Mouse (Mus musculus) hindbrain, embryonic 14.5 days (tissue): ENCODE measurements at regions not wholly inside any gene's neighbourhood (a gene's known extent, or its start where the extent isn't known, plus 50 kb on each side); places are given as distances from the start of the nearest gene placed in this dataset.

ENCODE experiments used
- ATAC-seq: fragments of 200-750 bp; cut with Nextera tagmentation; 2 replicates; pipeline ENCODE4 v1.8.0; 2017; ENCODE audit warnings: moderate number of reproducible peaks, mild to moderate bottlenecking, moderate TSS enrichment, moderate library complexity; ENCODE audit not compliant: low FRiP score
- DNase-seq: peaks from one replicate; pipeline ENCODE4 v3.0.0-alpha.2; 2015; ENCODE audit warnings: low spot score
- H3K27ac ChIP-seq: fragments of 300-500 bp; sonication (generic); 2 replicates; pipeline ENCODE4 v1.5.1; 2014; ENCODE audit warnings: mild to moderate bottlenecking, moderate library complexity
- H3K27me3 ChIP-seq: fragments of 300-500 bp; sonication (generic); 2 replicates; pipeline ENCODE4 v1.6.1; 2014; ENCODE audit warnings: mild to moderate bottlenecking, low read length, mixed read lengths; ENCODE audit not compliant: control insufficient read depth, insufficient read depth
- H3K36me3 ChIP-seq: fragments of 300-500 bp; sonication (generic); replicated peaks from 2 replicates; pipeline ENCODE4 v1.6.1; 2014; ENCODE audit not compliant: control insufficient read depth, insufficient read depth
- H3K4me1 ChIP-seq: fragments of 300-500 bp; sonication (generic); replicated peaks from 2 replicates; pipeline ENCODE4 v1.6.1; 2014; ENCODE audit warnings: antibody characterized with exemption, low read length, mixed read lengths; ENCODE audit not compliant: control insufficient read depth, insufficient read depth
- H3K4me2 ChIP-seq: fragments of 300-500 bp; sonication (generic); replicated peaks from 2 replicates; pipeline ENCODE4 v1.6.1; 2014; ENCODE audit warnings: mild to moderate bottlenecking, moderate library complexity
- H3K4me3 ChIP-seq: fragments of 300-500 bp; sonication (generic); replicated peaks from 2 replicates; pipeline ENCODE4 v1.5.1; 2014; ENCODE audit warnings: mild to moderate bottlenecking, low read length
- H3K9ac ChIP-seq: fragments of 300-500 bp; sonication (generic); 2 replicates; pipeline ENCODE4 v1.6.1; 2014
- H3K9me3 ChIP-seq: fragments of 300-500 bp; sonication (generic); 2 replicates; pipeline ENCODE4 v1.6.1; 2016; ENCODE audit warnings: low read length; ENCODE audit not compliant: control insufficient read depth
- WGBS: fragments of 180-500 bp; shearing (Covaris S2); extraction: QIAGEN DNeasy Blood & Tissue Kit; methylation state at CpG from one replicate; pipeline ENCODE4 v1.1.7; 2014; 5-methylcytosine and 5-hydroxymethylcytosine counted together

GRCm38 (mm10) chr16:93055545-93055944 lies 229.6 kb upstream of the Runx1 start:
- no peak for ATAC-seq
- H3K36me3 ChIP-seq = no peaks in the 10 kb centered on the region
- 89% methylated on average over 4 of the region's 4 CpGs for WGBS

DNA sequence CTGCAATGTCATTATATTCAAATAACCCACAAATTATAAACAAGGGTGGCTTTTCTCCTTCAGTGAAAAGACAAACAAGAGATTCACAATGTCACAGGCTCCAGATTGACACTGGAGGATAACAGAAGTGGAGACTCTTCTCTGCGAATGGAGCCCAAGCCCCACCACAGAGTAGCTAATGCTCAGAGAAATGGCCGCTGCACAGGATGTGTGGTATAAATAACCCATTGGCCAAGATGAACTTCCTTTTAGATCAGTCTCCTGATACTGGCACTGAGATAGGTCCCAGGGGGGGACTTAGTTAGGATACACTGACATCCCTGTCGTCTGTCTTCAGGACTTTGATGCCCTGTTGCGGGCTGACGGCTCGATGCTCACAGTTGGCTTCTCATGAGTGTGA lies 225.3 kb upstream of the Runx1 start:
- Histone ChIP-seq H3K4me2 (no peak overlapping the region), H3K27ac (no peak overlapping the region), H3K9me3 (no peaks in the 10 kb centered on the region), H3K27me3 (no peaks in the 10 kb centered on the region), H3K4me3 (no peak overlapping the region), H3K9ac (no peak overlapping the region), H3K36me3 (no peaks in the 10 kb centered on the region), H3K4me1 (no peaks in the 10 kb centered on the region)
- 78% methylated on average over 6 of the region's 6 CpGs for WGBS
- DNase-seq (no peak), ATAC-seq (no peak)

More at GRCm38 (mm10) chr16:93055545-93055944, 229.6 kb upstream of the Runx1 start:
- H3K4me3 ChIP-seq = no peak overlapping the region
- H3K4me1 ChIP-seq = no peaks in the 10 kb centered on the region
- H3K9ac ChIP-seq = no peak overlapping the region
- no peak overlapping the region for H3K27ac ChIP-seq
- H3K27me3 ChIP-seq = no peaks in the 10 kb centered on the region
- DNase-seq = no peak
- H3K9me3 ChIP-seq = no peaks in the 10 kb centered on the region
- no peak overlapping the region for H3K4me2 ChIP-seq

DNA sequence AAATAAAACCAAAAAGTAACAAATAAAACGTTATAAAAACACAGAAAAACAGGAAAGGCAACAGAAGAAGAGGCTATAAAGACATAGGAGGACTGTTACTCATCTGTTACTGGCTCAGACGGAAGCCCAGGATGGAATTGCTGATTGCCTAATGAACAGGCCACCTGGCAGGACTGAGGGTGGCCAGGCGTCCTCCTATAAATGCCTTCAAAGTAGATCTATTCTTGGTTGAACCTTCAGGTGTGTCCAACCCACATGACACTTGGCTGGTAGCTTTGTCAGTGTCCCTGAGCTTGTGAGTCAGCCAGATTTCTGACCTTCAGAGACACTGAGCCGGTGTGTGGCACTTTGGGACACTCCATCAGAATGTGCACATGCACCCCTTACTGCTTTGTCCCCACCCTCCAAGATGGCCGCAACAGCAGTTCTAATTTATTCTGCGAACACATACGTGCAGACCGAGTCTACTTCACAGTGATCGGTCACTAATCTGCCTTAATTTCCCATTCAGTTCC lies 222.5 kb upstream of the Runx1 start:
- DNase-seq = no peak

GRCm38 (mm10) chr16:93047594-93047993 lies 221.6 kb upstream of the Runx1 start:
- Histone ChIP-seq H3K4me3 (no peak overlapping the region), H3K4me1 (no peaks in the 10 kb centered on the region), H3K36me3 (no peaks in the 10 kb centered on the region), H3K4me2 (no peak overlapping the region), H3K9me3 (no peaks in the 10 kb centered on the region), H3K27me3 (no peaks in the 10 kb centered on the region), H3K9ac (no peak overlapping the region), H3K27ac (no peak overlapping the region)
- WGBS = 78% methylated on average over 1 of the region's 1 CpGs
- ATAC-seq = no peak
- DNase-seq = no peak

More for the DNA sequence above, 222.5 kb upstream of the Runx1 start:
- Histone ChIP-seq H3K27me3 (no peaks in the 10 kb centered on the region), H3K36me3 (no peaks in the 10 kb centered on the region), H3K27ac (no peak overlapping the region), H3K4me1 (no peaks in the 10 kb centered on the region), H3K4me2 (no peak overlapping the region), H3K4me3 (no peak overlapping the region), H3K9me3 (no peaks in the 10 kb centered on the region), H3K9ac (no peak overlapping the region)
- WGBS = 83% methylated on average over 9 of the region's 9 CpGs
- ATAC-seq = no peak

- DNase-seq (no peak), ATAC-seq (no peak)
- no peaks in the 10 kb centered on the region for H3K27me3 ChIP-seq
- no peaks in the 10 kb centered on the region for H3K36me3 ChIP-seq
- H3K4me2 ChIP-seq = no peak overlapping the region
- H3K27ac ChIP-seq = no peak overlapping the region
- 98% methylated on average over 3 of the region's 3 CpGs for WGBS
- no peak overlapping the region for H3K4me3 ChIP-seq
- H3K9me3 ChIP-seq = no peaks in the 10 kb centered on the region
- no peaks in the 10 kb centered on the region for H3K4me1 ChIP-seq
- no peak overlapping the region for H3K9ac ChIP-seq
Observed at GRCm38 (mm10) chr16:93046221-93046620, 220.3 kb upstream of the Runx1 start.

GRCm38 (mm10) chr16:93043355-93043754 lies 217.4 kb upstream of the Runx1 start:
- no peaks in the 10 kb centered on the region for H3K27me3 ChIP-seq
- no peaks in the 10 kb centered on the region for H3K9me3 ChIP-seq
- H3K4me2 ChIP-seq = no peak overlapping the region
- no peaks in the 10 kb centered on the region for H3K36me3 ChIP-seq
- H3K4me3 ChIP-seq = no peak overlapping the region
- DNase-seq = no peak
- no peaks in the 10 kb centered on the region for H3K4me1 ChIP-seq
- WGBS = 76% methylated on average over 9 of the region's 9 CpGs
- no peak overlapping the region for H3K9ac ChIP-seq
- no peak overlapping the region for H3K27ac ChIP-seq
- ATAC-seq = no peak

GRCm38 (mm10) chr16:93042941-93043340 lies 217.0 kb upstream of the Runx1 start:
- Histone ChIP-seq H3K9ac (no peak overlapping the region), H3K4me3 (no peak overlapping the region), H3K4me2 (no peak overlapping the region), H3K36me3 (no peaks in the 10 kb centered on the region), H3K9me3 (no peaks in the 10 kb centered on the region), H3K4me1 (no peaks in the 10 kb centered on the region), H3K27me3 (no peaks in the 10 kb centered on the region), H3K27ac (no peak overlapping the region)
- ATAC-seq = no peak
- 50% methylated on average over 6 of the region's 6 CpGs for WGBS
- DNase-seq = peak; percentile 38

DNA sequence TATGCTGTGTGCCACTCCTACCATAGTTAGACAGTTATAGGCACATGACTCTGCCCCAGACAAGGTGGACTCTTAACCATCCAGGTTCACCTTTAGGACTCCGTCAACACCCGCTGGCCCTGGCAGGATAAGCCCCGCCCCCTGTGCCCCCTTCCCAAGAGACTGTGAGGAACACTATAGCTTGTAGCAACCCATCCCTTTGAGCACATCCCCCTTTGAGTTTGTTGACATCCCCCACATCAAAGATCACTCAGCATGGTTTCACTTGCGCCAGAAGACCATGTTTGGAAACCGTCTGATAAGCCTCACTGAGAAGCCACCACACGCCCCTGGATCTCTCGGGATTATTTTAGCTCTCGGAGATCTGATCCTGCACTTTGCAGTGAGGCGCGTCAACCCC lies 216.5 kb upstream of the Runx1 start:
- no peak overlapping the region for H3K9ac ChIP-seq
- no peak overlapping the region for H3K4me2 ChIP-seq
- no peak overlapping the region for H3K4me3 ChIP-seq
- no peaks in the 10 kb centered on the region for H3K27me3 ChIP-seq
- 68% methylated on average over 10 of the region's 10 CpGs for WGBS
- no peaks in the 10 kb centered on the region for H3K9me3 ChIP-seq
- no peaks in the 10 kb centered on the region for H3K36me3 ChIP-seq
- no peak for ATAC-seq
- H3K27ac ChIP-seq = no peak overlapping the region
- DNase-seq = no peak
- no peaks in the 10 kb centered on the region for H3K4me1 ChIP-seq

DNA sequence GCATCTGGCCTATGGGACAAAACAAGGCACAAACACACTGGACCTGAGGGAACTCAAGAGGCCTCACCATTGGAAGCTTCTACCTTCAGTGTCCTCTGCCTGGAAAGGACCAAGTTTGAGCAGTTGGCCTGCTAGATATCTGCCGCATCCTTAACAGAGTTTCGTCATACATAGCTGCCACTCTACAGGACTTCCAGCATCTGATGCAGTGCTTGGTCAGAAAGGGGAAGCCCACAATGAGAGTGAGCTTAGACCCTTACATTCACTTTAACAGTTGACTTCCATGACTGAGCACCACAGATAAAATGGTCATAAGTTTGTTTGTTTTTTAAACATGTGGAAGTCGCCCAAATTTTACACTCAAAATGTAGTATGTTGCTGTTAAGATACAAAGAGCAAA lies 215.9 kb upstream of the Runx1 start:
- WGBS = 88% methylated on average over 3 of the region's 3 CpGs
- no peak for DNase-seq
- Histone ChIP-seq H3K27ac (no peak overlapping the region), H3K27me3 (no peaks in the 10 kb centered on the region), H3K4me3 (no peak overlapping the region), H3K9me3 (no peaks in the 10 kb centered on the region), H3K4me2 (no peak overlapping the region), H3K36me3 (no peaks in the 10 kb centered on the region), H3K9ac (no peak overlapping the region), H3K4me1 (no peaks in the 10 kb centered on the region)
- no peak for ATAC-seq

- no peaks in the 10 kb centered on the region for H3K4me1 ChIP-seq
- H3K4me2 ChIP-seq = no peak overlapping the region
- ATAC-seq (no peak), DNase-seq (no peak)
- H3K4me3 ChIP-seq = no peak overlapping the region
- H3K9me3 ChIP-seq = no peaks in the 10 kb centered on the region
- H3K9ac ChIP-seq = no peak overlapping the region
- no peak overlapping the region for H3K27ac ChIP-seq
- no peaks in the 10 kb centered on the region for H3K36me3 ChIP-seq
- no peaks in the 10 kb centered on the region for H3K27me3 ChIP-seq
Observed at GRCm38 (mm10) chr16:93041399-93041798, 215.4 kb upstream of the Runx1 start.
